Mouse (Mus musculus) urinary bladder, adult 2 months (tissue): ENCODE data around the gene Aqr. TPM values are rescaled to one million over a fixed set of nuclear protein-coding genes. Genes with fewer than 3 reads are reported as not detected.
A peak's percentile ranks its signal among the peaks of the same experiment; 100 is the strongest.
"Not testable (repeated sequence)": the region's sequence is repeated elsewhere in the genome, so short reads cannot be mapped to it uniquely, and the experiment has no call there.

Source experiments
- DNase-seq: peaks from one replicate; pipeline ENCODE4 v3.0.0; 2022; ENCODE audit warnings: low spot score
- polyA plus RNA-seq: library from polyadenylated mRNA; depleted of rRNA; stranded (reverse); fragments of >200 nt; gene quantifications from 2 replicates; pipeline ENCODE4 v1.2.3, GENCODE M21; 2012; rRNA removed

The Aqr gene
- polyA plus RNA-seq = 23.6 and 24.6 TPM in 2 replicates

GRCm38 (mm10) chr2:114186924-114187323 lies at the start of gene Aqr:
Gene Aqr (minus strand): TSS chr2:114187024.
- not testable (repeated sequence) for DNase-seq

- DNase-seq = no peak
These were observed 49.7 kb upstream of the Aqr start for GRCm38 (mm10) chr2:114236566-114236965.

DNA sequence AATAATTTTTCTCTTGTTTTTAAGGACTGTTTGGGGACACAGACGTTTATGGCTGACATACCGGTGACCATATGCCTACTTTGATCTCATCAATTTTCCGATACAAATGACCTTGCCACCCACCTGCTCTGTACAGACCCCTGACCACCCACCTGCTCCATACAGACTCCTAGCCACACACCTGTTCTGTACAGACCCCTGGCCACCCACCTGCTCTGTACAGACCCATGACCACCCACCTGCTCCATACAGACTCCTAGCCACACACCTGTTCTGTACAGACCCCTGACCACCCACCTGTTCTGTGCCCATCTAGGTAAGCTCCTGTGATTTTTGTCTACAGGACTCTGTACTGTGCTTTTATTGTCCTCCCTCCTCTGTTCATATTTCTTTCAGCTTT lies 48.8 kb upstream of the Aqr start:
- no peak for DNase-seq

GRCm38 (mm10) chr2:114231248-114231647 lies 44.4 kb upstream of the Aqr start:
- no peak for DNase-seq

- DNase-seq = no peak
These were observed 41.8 kb upstream of the Aqr start for GRCm38 (mm10) chr2:114228672-114229071.

GRCm38 (mm10) chr2:114205036-114205435 lies 18.2 kb upstream of the Aqr start:
- DNase-seq = no peak

- no peak for DNase-seq
These were observed 14.8 kb upstream of the Aqr start for GRCm38 (mm10) chr2:114201574-114201973.

DNA sequence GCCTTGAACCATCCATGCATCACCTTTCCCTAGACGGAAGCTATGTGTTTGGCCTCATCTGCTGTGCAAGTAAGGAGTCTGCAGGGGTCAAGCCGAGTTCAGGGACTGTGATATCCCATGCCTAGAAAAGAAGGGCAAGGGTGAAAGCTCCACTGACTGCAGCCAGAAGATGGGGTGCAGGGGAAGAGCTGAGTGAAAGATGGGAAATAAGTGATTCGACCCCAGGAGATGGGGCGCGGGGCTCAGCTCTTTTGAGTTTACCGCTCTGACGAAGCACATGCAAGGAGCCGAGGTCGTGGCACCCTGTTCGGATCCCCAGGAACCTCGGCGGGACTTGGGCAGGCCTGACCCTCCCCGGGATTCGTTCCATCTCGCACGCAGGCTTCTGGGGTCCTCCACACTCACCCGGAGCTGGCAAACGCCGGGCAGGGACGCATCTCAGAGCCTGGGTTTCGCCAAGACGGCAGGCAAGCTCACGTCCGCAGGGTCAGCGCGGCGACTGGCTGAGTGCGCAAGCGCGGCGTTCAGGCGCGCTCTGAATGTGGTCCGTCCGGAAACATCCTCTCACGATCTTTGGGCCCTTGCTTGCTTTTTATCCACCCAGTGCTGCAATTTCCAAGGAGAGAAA lies 14.2 kb upstream of the Aqr start, which contains the start of gene Zfp770:
Gene Zfp770 (minus strand): TSS at position 538 of the 628 bp plus-strand sequence.
- DNase-seq = peak; percentile 68

GRCm38 (mm10) chr2:114196421-114196820 lies 9.6 kb upstream of the Aqr start:
- DNase-seq = no peak

GRCm38 (mm10) chr2:114177802-114178733 lies 8.8 kb downstream of the Aqr start:
- DNase-seq = no peak

- DNase-seq = peak; percentile 58
These were observed 12.0 kb downstream of the Aqr start for GRCm38 (mm10) chr2:114174651-114175484.

DNA sequence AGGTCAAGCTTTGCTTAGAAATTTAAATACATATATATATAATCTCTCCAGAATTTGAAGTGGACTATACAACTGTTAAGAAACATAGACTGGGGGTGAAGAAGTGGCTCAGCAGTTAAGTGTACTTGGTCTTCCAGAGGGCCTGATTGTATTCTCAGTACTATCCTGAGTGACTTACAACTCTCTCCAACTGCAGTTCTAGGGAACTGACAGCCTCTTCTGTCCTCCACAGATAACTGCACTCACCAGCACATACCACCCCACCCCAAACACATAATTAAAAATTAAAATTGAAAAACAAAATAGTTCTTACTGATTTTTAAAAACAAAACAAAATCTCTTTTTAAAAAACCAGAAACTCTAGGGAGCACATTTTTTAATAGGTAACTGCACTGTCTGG lies 13.6 kb downstream of the Aqr start:
- DNase-seq = no peak

DNA sequence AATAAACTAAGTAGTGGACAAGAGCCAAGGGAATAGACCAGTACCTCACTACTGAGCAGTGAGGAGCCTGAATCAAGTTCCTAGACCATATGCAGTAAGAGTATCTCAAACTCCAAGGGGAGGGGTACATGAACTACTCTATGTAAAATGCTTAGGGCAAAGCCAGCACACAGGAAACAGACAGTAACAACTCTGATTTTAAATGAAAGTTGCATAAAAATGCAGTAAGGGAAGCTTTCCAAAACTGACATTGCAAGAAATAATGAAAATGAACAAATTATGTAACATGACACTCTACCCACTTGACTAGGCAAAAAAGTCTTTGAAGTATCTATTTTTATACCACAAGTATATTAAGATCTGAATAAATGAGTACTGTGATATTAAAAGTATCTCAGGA lies 19.0 kb downstream of the Aqr start:
- no peak for DNase-seq

DNA sequence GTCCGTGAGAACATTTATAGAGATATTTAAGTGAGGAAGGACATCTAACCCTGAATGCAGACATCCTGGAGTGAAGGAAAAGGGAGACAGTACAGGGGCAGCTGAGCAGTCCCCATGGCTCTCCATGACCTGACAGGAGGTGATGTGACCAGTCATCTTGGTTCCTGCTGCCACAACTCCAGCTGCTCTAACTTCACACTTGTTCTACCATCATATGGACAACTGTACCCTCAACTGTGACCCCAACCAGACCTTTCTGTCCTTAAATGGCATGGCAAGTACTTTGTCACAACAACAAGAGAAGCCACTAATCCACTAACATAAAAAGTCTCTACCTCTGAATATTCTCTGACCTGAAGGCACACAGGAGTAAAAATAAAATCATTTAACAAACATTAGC lies 24.8 kb downstream of the Aqr start:
- DNase-seq = no peak

- DNase-seq = no peak
These were observed 29.5 kb downstream of the Aqr start for GRCm38 (mm10) chr2:114157345-114157744.

DNA sequence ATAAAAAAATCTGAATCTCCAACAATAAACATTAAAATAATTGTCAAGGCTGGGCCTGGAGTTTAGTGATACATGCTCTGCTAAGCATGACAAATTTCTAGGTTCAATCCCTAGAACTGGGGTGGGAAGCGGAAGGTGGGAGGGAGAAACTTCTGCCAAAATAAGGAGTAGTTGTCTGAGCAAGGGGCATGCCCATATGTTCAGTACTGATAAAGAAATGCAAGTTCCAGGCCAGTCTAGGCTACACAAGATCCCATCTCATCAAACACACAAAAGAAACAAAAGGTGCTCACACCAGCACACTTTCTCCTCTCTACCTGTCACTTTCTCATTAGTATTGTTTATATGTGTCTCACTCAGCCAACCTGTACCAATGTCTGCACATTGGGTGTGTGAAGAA lies 30.2 kb downstream of the Aqr start:
- DNase-seq = no peak

- DNase-seq = no peak
These were observed 33.6 kb downstream of the Aqr start for GRCm38 (mm10) chr2:114153247-114153646.

GRCm38 (mm10) chr2:114146864-114147458 lies 39.9 kb downstream of the Aqr start:
- DNase-seq = no peak

DNA sequence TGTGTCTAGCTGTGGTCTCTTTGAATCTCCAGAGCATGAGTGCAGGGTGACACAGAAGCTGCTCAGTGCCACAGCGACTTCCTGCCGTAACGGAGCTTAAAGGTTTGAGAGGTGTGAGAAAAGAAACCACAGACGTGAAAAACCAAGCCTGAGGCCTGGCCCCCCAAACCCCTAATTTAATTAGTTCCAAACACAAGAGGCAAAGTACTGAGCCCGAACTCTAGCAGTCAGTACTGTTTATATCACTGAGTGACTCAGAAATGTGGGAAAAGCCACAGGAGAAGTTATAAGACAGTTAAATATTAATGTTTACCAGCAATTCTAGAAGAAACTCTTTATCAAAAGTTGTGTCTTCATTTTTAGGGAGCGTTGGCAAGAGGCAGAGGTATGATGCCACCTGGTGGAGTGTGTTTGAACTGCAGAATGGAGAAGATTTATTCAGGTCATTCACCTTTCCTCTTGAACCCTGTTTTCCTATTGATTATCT lies 41.5 kb downstream of the Aqr start:
- DNase-seq = no peak

DNA sequence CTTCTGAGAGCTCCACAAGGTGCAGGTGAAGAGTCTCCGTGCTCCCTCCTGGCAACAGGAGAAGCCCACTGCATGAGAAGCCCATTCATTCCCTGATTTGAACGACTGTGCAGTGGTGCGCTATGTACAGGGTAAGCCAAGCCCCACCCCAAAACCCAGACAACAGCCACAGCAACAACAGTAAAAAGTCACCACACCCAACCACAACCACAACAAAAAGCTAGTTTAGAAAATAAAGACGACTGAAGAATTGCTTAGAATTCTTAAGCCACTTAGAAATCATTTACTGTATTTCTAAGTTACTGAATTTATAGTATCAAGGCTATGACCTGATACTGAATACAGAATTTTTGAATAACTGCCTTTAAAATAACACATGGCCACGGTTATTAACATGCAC lies 41.9 kb downstream of the Aqr start:
- DNase-seq = no peak

- no peak for DNase-seq
These were observed 43.0 kb downstream of the Aqr start for GRCm38 (mm10) chr2:114143842-114144241.

GRCm38 (mm10) chr2:114136755-114137154 lies 50.1 kb downstream of the Aqr start:
- no peak for DNase-seq
